Mouse (Mus musculus) frontal cortex, postnatal 25 days (tissue): Measurements from ENCODE around the gene Cpe.

ENCODE experiments used
- DNase-seq, 2 experiments: peaks; one replicate each; pipeline ENCODE4 v3.0.0; 2022; ENCODE audit warnings: low spot score in 2 of 2

Cpe gene

GRCm38 (mm10) chr8:64692651-64693201 is at the start of gene Cpe:
Gene Cpe (minus strand): TSS chr8:64693054.
- DNase-seq, result peak; percentile 72 to 78

DNA sequence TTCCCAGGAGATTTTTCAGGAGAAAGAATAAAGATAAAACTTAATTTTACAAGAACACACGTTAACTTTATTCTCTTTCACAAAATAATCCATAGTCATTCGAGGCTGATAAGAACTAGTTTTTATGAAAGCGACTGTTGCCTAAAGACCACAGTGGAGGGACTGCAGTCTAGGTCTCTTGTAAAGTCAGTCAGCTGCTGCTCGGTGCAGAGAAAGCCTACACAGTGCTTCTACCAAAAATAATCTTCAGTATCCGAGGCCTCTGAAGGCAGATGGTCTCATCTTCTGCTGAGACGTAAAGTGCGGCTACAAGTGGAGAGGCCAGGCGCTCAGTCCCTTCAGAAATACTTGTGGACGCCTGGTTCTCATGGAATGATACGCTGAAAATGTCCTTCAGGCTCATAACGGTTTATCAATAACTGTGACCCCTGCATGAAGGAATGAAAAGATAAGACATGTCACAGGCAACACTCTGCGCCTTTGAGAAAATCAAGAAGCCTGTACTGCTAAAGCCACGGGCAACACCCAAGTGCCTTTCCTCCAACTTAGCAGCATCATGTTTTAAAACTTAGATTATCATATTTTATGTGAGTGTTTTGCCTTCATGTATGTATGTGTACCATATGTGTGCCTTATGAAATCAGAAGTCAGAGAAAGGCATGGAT is 47.8 kb upstream of the Cpe start:
- DNase-seq, result no peak

DNA sequence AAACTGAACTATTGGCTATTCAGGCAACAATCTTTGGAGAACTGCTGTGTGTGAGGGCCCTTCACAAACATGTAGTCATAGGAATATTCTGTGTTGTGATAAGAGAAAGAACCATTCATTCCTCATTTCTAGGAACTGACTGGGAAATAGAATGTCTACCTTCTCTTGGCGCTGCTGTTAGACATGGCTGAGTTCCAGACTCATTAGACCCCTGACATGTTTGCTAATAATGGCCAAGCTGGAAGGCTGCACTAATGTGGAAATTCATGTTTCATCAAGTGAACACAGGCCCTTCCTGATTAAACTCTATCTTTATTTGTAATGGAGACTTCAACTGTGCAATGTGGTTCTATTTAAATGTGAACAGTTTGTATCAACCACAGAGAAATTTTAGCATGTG is 46.1 kb upstream of the Cpe start:
- no peak for DNase-seq

DNA sequence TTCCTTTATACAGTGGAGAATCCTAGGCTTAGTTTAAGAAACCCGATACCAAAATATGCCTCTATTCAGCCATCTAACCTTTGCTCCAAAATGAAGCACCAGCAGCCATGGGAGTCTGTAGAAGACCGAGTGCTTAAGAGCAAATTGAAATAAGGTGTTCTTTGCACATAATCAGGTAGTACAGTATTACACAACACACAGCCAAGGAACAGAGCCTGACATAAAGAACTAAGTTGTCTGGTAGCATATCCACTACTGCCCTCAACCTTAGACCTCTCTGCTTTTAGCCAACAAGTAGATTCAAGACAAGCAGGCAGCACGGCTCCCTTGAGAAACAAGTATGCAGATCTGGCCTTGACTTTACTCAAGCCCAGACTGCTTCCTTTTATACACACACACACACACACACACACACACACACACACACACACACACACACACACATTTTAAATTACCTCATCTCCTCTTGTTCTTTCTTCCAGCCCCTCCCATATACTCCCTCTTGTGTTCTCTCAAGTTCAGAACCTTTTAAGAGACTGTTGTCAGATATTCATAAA is 44.0 kb upstream of the Cpe start:
- DNase-seq, result no peak

DNA sequence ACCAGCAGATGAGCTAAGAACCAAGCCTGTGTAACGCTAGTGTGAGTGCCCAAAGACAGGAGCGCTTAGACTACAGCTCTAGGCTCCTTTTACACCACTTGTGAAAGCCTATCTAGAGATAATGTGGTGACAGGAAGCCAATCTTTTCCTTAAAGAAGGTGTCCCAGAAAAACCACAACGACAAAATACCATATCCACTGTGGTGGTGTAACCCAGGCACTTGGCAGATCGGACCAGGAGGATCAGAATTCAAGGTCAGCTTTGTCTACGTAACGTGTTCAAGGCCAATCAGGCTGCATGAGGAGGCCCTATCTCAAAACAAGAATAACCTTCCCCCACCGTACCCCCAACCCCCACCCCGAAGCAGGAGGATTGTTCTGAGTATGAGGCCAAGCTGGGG is 42.3 kb upstream of the Cpe start:
- no peak for DNase-seq

- DNase-seq, result peak; percentile 87 to 96
Measured at GRCm38 (mm10) chr8:64733271-64733943, 40.6 kb upstream of the Cpe start, which contains the start of gene Msmo1. Gene Msmo1 (minus strand): TSS chr8:64733792.

- DNase-seq, result no peak
Measured at GRCm38 (mm10) chr8:64732596-64732995, 39.7 kb upstream of the Cpe start.

DNA sequence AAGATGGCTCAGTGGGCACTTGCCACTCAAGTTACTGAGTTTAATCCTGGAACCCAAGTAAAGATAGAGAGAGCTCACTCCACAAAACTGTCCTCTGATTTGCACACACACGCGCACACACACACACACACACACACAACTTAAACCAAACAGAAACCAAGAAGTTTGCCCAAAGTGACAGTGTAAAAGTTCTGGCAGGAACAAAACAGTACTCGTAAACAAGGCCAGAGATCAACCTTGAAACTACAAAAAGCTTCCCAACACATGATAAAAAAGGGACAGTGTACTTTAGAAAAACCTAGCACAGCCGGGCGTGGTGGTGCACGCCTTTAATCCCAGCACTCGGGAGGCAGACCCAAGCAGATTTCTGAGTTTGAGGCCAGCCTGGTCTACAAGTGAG is 35.3 kb upstream of the Cpe start:
- DNase-seq, result no peak

- no peak for DNase-seq
Measured at GRCm38 (mm10) chr8:64726190-64726695, 33.4 kb upstream of the Cpe start.

DNA sequence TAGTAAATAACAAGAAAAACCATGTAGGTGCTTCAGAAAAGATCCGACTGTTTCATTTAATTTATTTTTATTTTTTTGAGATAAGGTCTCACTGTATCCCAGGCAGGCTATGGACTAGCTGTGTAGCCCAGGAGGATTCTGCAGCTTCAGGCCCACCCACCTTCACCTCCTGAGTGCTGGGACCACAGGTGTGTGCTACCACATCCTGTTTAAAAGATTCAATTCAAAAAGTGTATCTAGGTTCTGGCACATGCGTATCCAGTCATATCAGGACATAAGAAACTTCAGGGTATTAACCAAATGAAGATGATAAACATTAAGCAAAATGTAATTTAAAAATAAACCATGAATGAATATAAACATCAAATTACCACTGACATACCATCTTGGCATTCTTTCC is 30.4 kb upstream of the Cpe start:
- no peak for DNase-seq

DNA sequence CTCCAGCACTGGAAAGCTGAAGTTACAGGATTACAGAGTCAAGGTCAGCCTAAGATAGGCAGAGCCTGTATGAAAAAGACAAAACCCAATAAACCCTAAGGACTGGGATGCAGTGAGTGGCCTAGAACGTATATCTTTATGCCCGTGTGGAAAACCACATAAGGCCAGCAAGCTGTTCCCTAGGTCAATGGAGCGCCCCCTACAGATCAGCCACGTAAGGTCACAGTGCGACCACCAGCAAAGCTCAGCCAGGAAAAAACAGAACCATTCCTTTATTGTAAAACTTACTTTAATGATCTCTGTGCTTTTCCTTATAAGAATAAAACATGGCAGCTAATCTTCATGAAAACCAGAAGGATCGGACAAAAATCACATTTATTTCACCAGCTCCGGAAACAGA is 25.0 kb upstream of the Cpe start:
- DNase-seq, result no peak

- DNase-seq, result no peak
Measured at GRCm38 (mm10) chr8:64712499-64712898, 19.6 kb upstream of the Cpe start.

DNA sequence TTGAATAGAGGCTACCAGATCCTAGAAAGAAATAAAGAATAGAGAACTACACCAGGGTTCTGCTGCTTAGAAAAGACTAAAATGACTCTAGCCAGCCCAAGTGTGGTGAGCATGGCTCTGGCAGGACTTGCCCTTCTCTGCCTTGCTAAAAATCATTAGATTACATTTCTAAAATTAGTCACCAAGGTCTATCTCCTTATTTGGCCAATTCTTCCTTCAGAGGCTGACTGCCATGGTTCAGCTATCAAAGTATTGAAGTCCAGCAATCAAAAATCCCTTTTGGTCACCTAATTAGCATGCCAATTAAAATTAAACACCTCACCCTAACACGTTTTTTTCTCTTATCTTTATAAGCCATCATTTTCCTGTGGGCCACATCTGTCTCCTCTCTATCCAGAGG is 18.7 kb upstream of the Cpe start:
- no peak for DNase-seq

- no peak for DNase-seq
Measured at GRCm38 (mm10) chr8:64707481-64707880, 14.6 kb upstream of the Cpe start.

- no peak for DNase-seq
Measured at GRCm38 (mm10) chr8:64703191-64703590, 10.3 kb upstream of the Cpe start.

DNA sequence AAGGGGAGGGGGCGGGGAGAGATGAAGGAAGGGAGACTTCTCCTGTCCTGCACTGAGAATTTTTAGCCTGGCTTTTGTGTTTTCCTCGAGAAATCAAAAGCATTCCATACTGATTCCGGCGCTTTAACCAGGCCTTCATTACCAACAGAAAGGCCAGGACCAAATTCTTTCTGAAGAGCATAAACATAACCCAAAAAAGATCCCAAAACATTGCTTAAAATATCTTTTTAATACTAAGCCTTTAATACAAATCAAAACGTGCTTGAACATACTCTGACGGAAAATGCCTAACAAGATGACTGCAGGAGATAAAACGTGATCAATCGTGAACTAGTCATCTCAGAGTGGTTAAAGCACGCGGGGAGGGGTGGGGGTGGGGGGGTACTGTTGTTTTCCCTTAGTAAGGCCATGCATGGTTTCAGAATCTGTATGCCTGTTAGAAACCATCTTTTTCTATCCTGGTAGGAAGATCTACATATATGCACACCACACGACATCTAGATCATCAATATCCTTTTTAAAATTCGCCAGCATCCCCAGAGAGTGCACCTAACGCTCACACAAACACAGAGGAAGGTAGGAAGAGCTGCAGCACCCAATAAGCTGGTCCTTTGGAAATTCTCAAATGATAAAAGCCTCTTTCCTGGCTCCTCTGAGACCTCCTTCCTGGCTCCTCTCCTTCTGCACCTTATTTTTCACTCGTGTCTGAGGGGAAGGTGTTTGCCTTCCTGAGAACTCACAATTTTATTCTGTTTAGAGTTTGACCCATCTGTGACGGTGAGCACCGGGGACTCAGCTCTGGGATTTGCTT is 1.1 kb downstream of the Cpe start:
- DNase-seq, result no peak

GRCm38 (mm10) chr8:64690845-64691244 is 2.0 kb downstream of the Cpe start:
- no peak for DNase-seq

- no peak for DNase-seq
Measured at GRCm38 (mm10) chr8:64690306-64690705, 2.5 kb downstream of the Cpe start.

- no peak for DNase-seq
Measured at GRCm38 (mm10) chr8:64688741-64689140, 4.1 kb downstream of the Cpe start.

DNA sequence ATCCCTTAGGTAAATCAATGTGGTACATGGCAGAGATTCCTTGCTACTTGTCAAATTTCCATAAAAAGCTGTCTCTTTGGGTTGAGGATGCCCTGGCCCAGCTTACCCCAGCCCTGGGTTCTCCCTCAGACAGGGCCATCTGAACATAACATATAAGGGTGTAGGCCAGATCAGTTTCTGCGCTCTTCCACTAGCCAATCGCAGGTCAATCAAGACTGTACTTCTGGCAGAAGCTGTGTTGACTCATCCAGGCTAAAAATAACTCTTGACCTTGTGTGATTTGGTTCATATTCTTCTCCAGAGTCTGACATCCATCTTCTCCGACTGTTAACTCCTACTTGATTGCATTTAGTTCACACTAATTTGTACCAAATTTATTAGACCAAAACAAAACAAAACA is 4.7 kb downstream of the Cpe start:
- no peak for DNase-seq

DNA sequence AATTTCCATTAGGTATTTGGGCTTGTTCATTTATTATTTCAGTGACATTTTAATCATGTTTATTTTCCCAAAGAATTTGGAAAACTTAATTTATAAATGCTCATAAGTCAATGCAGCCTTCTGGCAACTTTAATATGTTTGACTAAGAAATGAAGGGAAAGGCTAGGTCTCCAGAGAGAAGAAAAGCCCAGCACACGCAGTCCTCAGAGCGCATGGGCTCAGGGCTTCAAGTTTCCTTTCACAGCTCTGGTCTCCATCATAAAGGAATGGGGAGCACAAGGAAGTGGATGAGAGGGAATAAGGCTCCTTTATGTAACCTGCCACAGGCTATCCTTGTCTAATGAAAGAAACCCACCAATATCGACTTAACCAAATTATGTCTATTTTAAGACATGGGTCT is 10.4 kb downstream of the Cpe start:
- no peak for DNase-seq

DNA sequence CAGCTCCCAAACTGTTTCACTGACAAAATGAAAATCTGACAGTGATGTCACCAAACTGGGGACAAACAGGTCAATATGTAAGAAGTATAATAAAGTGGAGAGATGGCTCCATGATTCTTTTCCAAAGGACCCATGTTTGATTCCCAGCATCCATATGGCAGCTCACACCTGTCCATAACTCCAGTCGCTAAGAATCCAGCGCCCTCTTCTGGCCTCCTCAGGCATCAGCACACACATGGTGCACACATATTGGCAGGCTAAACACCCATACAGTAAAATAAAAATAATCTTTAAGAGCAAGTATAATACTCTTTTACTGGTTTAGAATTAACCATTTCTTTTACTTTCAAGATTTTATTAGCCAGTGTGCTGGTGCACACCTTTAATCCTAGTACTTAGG is 16.5 kb downstream of the Cpe start:
- no peak for DNase-seq
